9 mouse cellular contexts compared by ENCODE assay signal in the genomic region with DNA sequence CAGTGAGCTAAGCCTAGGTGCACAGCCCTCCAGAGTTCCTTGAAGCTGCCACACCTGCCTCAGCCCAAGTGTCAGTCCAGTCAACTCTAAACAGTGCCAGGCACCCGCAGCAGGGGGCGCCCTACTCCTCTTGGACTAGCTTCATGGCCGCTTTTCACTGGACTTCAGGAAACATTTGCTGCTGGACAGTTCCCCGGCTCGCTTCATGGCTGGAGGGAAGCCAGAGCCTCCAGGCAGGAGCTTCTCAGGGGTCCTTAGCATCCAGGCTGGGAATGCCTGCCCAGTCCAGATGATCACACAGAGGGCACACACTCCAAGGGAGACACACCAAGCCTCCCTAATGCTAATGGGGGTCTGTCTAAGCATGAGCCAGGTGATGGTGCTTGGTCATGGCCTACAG. TPM values are rescaled to one million over a fixed set of nuclear protein-coding genes. Genes with fewer than 3 reads are reported as not detected.
DNase-seq lines count a peak whose midpoint lies in the region; ATAC-seq and TF ChIP-seq lines count a peak whose summit lies in the region.
"Had no signal": no experiment of that assay in that cellular context is flagged by ENCODE, and none has a peak within 500 bp of the region (broad histone marks: within the 10 kb centered on the region; RNA-seq: fewer than 3 reads in every experiment).

No protein-coding gene starts in this region.

- intact Hi-C loops in left cerebral cortex, postnatal 25 days (cut with DNase I): loop anchor here (1.0 to 10.0 kb wide), 8 partner anchors 27 to 421 kb away; no protein-coding TSS in a partner anchor

- no peak overlapping the region for H3K4me2 ChIP-seq in forebrain, postnatal 0 days (ENCODE audit: low read depth)
- H3K4me2 ChIP-seq in midbrain, embryonic 15.5 days: no peak overlapping the region
- no peak overlapping the region for H3K4me2 ChIP-seq in stomach, embryonic 14.5 days (replicated peaks; ENCODE audit: low read depth, low read length)
- H3K4me2 ChIP-seq: liver, embryonic 15.5 days had no signal

- H3K27me3 ChIP-seq in forebrain, postnatal 0 days (ENCODE audit: insufficient read depth, low read length): no peaks in the 10 kb centered on the region
- no peaks in the 10 kb centered on the region for H3K27me3 ChIP-seq in midbrain, embryonic 15.5 days (replicated peaks)
- no peaks in the 10 kb centered on the region for H3K27me3 ChIP-seq in stomach, embryonic 14.5 days (ENCODE audit: control insufficient read depth, insufficient read depth, low read length)
- H3K27me3 ChIP-seq: liver, embryonic 15.5 days had no signal

- 0 out of 2 replicates have a peak, but pooled peaks cover 5% of the 10 kb centered on the region for H3K4me1 ChIP-seq in forebrain, postnatal 0 days (ENCODE audit: insufficient read depth)
- peaks cover 15% of the 10 kb centered on the region for H3K4me1 ChIP-seq in midbrain, embryonic 15.5 days
- H3K4me1 ChIP-seq in stomach, embryonic 14.5 days (ENCODE audit: control insufficient read depth, insufficient read depth, low read length): peaks cover 15% of the 10 kb centered on the region
- H3K4me1 ChIP-seq: liver, embryonic 15.5 days had no signal

- no peaks in the 10 kb centered on the region for H3K9me3 ChIP-seq in forebrain, postnatal 0 days (ENCODE audit: low read length)
- no peaks in the 10 kb centered on the region for H3K9me3 ChIP-seq in midbrain, embryonic 15.5 days
- H3K9me3 ChIP-seq in stomach, embryonic 14.5 days (ENCODE audit: control insufficient read depth, low read depth, low read length): no peaks in the 10 kb centered on the region
- H3K9me3 ChIP-seq: liver, embryonic 15.5 days had no signal

- DNase-seq in CD4-positive, CD25-positive, alpha-beta regulatory T cell, adult 2 months (ENCODE audit: low read depth, low spot score): peak; percentile 38
- peak; percentile 17 for DNase-seq in c-Kit-positive CD71-positive TER-119-negative erythroid progenitor cells, embryonic 14.5 days (ENCODE audit: low read depth)
- peak; percentile 63 for DNase-seq in forebrain, postnatal 0 days
- peak; percentile 40 for DNase-seq in induced T-regulatory cell, adult 2 months (ENCODE audit: low read depth)
- peak; percentile 68 to 69 for DNase-seq in left cerebral cortex, postnatal 25 days (ENCODE audit: low spot score in 2 of 2)

- no peaks in the 10 kb centered on the region for H3K36me3 ChIP-seq in forebrain, postnatal 0 days (ENCODE audit: insufficient read depth)
- no peaks in the 10 kb centered on the region for H3K36me3 ChIP-seq in midbrain, embryonic 15.5 days (replicated peaks)
- no peaks in the 10 kb centered on the region for H3K36me3 ChIP-seq in stomach, embryonic 14.5 days (ENCODE audit: control insufficient read depth, insufficient read depth, low read length)
- H3K36me3 ChIP-seq: liver, embryonic 15.5 days had no signal

- H3K9ac ChIP-seq in forebrain, postnatal 0 days: no peak overlapping the region
- H3K9ac ChIP-seq in midbrain, embryonic 15.5 days: no peak overlapping the region
- no peak overlapping the region for H3K9ac ChIP-seq in stomach, embryonic 14.5 days (replicated peaks; ENCODE audit: low read depth, low read length)
- H3K9ac ChIP-seq: liver, embryonic 15.5 days had no signal

- TF ChIP-seq CTCF in forebrain, postnatal 0 days (IDR thresholded peaks at IDR 0.05; ENCODE audit: low read depth): peak; percentile 70

- no peak overlapping the region for H3K27ac ChIP-seq in forebrain, postnatal 0 days (ENCODE audit: low read depth, low read length)
- H3K27ac ChIP-seq in midbrain, embryonic 15.5 days: peak overlapping the region; percentile 59; the same call in 1 of the 2 replicates
- no peak overlapping the region for H3K27ac ChIP-seq in stomach, embryonic 14.5 days (ENCODE audit: low read length)
- H3K27ac ChIP-seq: liver, embryonic 15.5 days had no signal

- no peak for ATAC-seq in CD4-positive, CD25-positive, alpha-beta regulatory T cell, adult 4 months
- ATAC-seq in forebrain, postnatal 0 days: no peak
- no peak for ATAC-seq in midbrain, embryonic 15.5 days (replicated peaks)
- peak; percentile 16; the same call in 1 of the 2 replicates for ATAC-seq in stomach, embryonic 14.5 days (ENCODE audit: insufficient number of reproducible peaks, insufficient read depth, low FRiP score, low read depth)

- H3K4me3 ChIP-seq in forebrain, postnatal 0 days (ENCODE audit: low read depth, low read length): no peak overlapping the region
- H3K4me3 ChIP-seq in midbrain, embryonic 15.5 days: no peak overlapping the region
- H3K4me3 ChIP-seq in stomach, embryonic 14.5 days (ENCODE audit: low read depth, low read length): no peak overlapping the region
- H3K4me3 ChIP-seq: liver, embryonic 15.5 days had no signal

- WGBS in forebrain, postnatal 0 days: 12% methylated on average over 5 of the region's 5 CpGs
- 6% methylated on average over 5 of the region's 5 CpGs for WGBS in midbrain, embryonic 15.5 days
- under 1% methylated on average over 5 of the region's 5 CpGs for WGBS in stomach, embryonic 14.5 days

RNA-seq across cellular contexts. Expression of a gene that starts 51.1 kb away (rescaled TPM):
- polyA plus RNA-seq in CD4-positive, CD25-positive, alpha-beta regulatory T cell, adult 4 months (2017; shearing (Covaris generic)): 10 to 100 TPM; 16.2 to 22.8 TPM
- 19.1 and 20.8 TPM in 2 replicates for total RNA-seq in forebrain, postnatal 0 days (2014; rRNA removed)
- 11.2 and 12.9 TPM in 2 replicates for polyA plus RNA-seq in forebrain, postnatal 0 days (2015; fragmentation: Nextera tagmentation; extraction: Ambion mirVana)
- total RNA-seq in left cerebral cortex, postnatal 25 days (2021): 10 to 100 TPM; 46.9 to 50.7 TPM
- polyA plus RNA-seq in midbrain, embryonic 15.5 days (2015; fragmentation: Nextera tagmentation; extraction: Ambion mirVana): 18.5 and 18.8 TPM in 2 replicates
- polyA plus RNA-seq in stomach, embryonic 14.5 days (2014; fragmentation: Nextera tagmentation; extraction: Ambion mirVana): 24.9 and 26.5 TPM in 2 replicates

Comparison
In these comparisons a context has a peak if more than half of its experiments do, and no peak if none do; other contexts are left out.
1. DNase-seq: peak in every context shown above with its lines; median percentile 68 in left cerebral cortex, postnatal 25 days; 63 in forebrain, postnatal 0 days; 40 in induced T-regulatory cell, adult 2 months; 38 in CD4-positive, CD25-positive, alpha-beta regulatory T cell, adult 2 months; 17 in c-Kit-positive CD71-positive TER-119-negative erythroid progenitor cells, embryonic 14.5 days.